Mouse (Mus musculus) hindbrain, embryonic 11.5 days (tissue): Measurements from ENCODE around the gene Ncoa7. TPM values are rescaled to one million over a fixed set of nuclear protein-coding genes. Genes with fewer than 3 reads are reported as not detected.

Source experiments
- ATAC-seq: fragments of 200-750 bp; cut with Nextera tagmentation; 2 replicates; pipeline ENCODE4 v1.8.0; 2017; ENCODE audit warnings: mild to moderate bottlenecking, moderate TSS enrichment, moderate library complexity; ENCODE audit not compliant: low FRiP score
- DNase-seq: peaks from one replicate; pipeline ENCODE4 v3.0.0-alpha.2; 2015; ENCODE audit warnings: low spot score
- H3K27ac ChIP-seq: fragments of 300-500 bp; sonication (generic); 2 replicates; pipeline ENCODE4 v1.5.1; 2014; ENCODE audit warnings: mild to moderate bottlenecking, low read depth, low read length
- H3K27me3 ChIP-seq: fragments of 300-500 bp; sonication (generic); 2 replicates; pipeline ENCODE4 v1.6.1; 2014; ENCODE audit warnings: mild to moderate bottlenecking, low read length, moderate library complexity, mixed read lengths; ENCODE audit not compliant: control insufficient read depth, insufficient read depth
- H3K36me3 ChIP-seq: fragments of 300-500 bp; sonication (generic); 2 replicates; pipeline ENCODE4 v1.6.1; 2014; ENCODE audit warnings: mild to moderate bottlenecking, low read length, moderate library complexity, mixed read lengths; ENCODE audit not compliant: control insufficient read depth, insufficient read depth
- H3K4me1 ChIP-seq: fragments of 300-500 bp; sonication (generic); replicated peaks from 2 replicates; pipeline ENCODE4 v1.6.1; 2014; ENCODE audit warnings: low read length, mixed read lengths; ENCODE audit not compliant: control insufficient read depth, insufficient read depth
- H3K4me2 ChIP-seq: fragments of 300-500 bp; sonication (generic); replicated peaks from 2 replicates; pipeline ENCODE4 v1.6.1; 2014; ENCODE audit warnings: mild to moderate bottlenecking, low read depth, low read length
- H3K4me3 ChIP-seq: fragments of 300-500 bp; sonication (generic); 2 replicates; pipeline ENCODE4 v1.5.1; 2014; ENCODE audit warnings: low read depth, low read length
- H3K9ac ChIP-seq: fragments of 300-500 bp; sonication (generic); 2 replicates; pipeline ENCODE4 v1.6.1; 2014; ENCODE audit warnings: low read depth, low read length
- H3K9me3 ChIP-seq: fragments of 300-500 bp; sonication (generic); 2 replicates; pipeline ENCODE4 v1.6.1; 2016; ENCODE audit warnings: low read length; ENCODE audit not compliant: control insufficient read depth
- WGBS: fragments of 180-500 bp; shearing (Covaris S2); extraction: QIAGEN DNeasy Blood & Tissue Kit; methylation state at CpG from one replicate; pipeline ENCODE4 v1.1.7; 2014; 5-methylcytosine and 5-hydroxymethylcytosine counted together
- polyA plus RNA-seq: library from polyadenylated mRNA; unstranded; fragments of >200 nt; fragmentation: Nextera tagmentation; extraction: Ambion mirVana; gene quantifications from 2 replicates; pipeline ENCODE4 v1.2.1, GENCODE M21; 2014

Gene Ncoa7
- polyA plus RNA-seq, 1 experiment from 2014 or later = 9.3 TPM

DNA sequence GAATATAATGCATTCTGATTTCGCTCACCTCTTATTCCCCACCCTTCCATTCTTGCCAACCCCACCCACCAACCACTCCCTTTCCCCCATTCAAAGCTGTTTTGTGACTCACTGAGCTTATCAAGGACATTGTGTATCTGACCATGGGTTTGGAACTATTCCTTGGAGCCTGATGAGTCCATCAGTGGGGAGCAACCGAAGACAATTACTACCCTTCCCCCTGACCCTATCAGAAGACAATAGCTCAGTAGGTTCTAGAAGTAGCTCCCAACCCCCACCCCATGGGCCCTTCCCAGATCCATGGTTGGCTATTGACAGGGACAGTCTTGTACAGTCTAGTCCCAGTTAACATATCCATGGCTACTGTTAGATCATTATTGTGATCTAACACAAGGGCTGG is 65.8 kb downstream of the Ncoa7 start:
- Histone ChIP-seq H3K9ac (no peak overlapping the region), H3K36me3 (no peaks in the 10 kb centered on the region), H3K4me3 (no peak overlapping the region), H3K27ac (no peak overlapping the region), H3K27me3 (no peaks in the 10 kb centered on the region), H3K4me1 (no peaks in the 10 kb centered on the region), H3K4me2 (no peak overlapping the region), H3K9me3 (no peaks in the 10 kb centered on the region)
- 89% methylated on average over 2 of the region's 2 CpGs for WGBS
- no peak for ATAC-seq
- no peak for DNase-seq

- no peaks in the 10 kb centered on the region for H3K27me3 ChIP-seq
- no peak overlapping the region for H3K4me3 ChIP-seq
- H3K36me3 ChIP-seq = no peaks in the 10 kb centered on the region
- no peak overlapping the region for H3K4me2 ChIP-seq
- no peak for ATAC-seq
- H3K9ac ChIP-seq = no peak overlapping the region
- no peak for DNase-seq
- no peaks in the 10 kb centered on the region for H3K4me1 ChIP-seq
- H3K27ac ChIP-seq = no peak overlapping the region
- 50% methylated on average over 2 of the region's 2 CpGs for WGBS
- no peaks in the 10 kb centered on the region for H3K9me3 ChIP-seq
Measured at GRCm38 (mm10) chr10:30733148-30733785, 69.9 kb downstream of the Ncoa7 start.

GRCm38 (mm10) chr10:30731321-30731914 is 71.7 kb downstream of the Ncoa7 start:
- Histone ChIP-seq H3K4me2 (no peak overlapping the region), H3K4me3 (no peak overlapping the region), H3K9ac (no peak overlapping the region), H3K4me1 (no peaks in the 10 kb centered on the region), H3K36me3 (no peaks in the 10 kb centered on the region), H3K9me3 (no peaks in the 10 kb centered on the region), H3K27ac (no peak overlapping the region), H3K27me3 (no peaks in the 10 kb centered on the region)
- no peak for ATAC-seq
- no peak for DNase-seq
- WGBS = 93% methylated on average over 3 of the region's 3 CpGs

- no peak overlapping the region for H3K27ac ChIP-seq
- no peak overlapping the region for H3K9ac ChIP-seq
- ATAC-seq (no peak), DNase-seq (no peak)
- H3K4me3 ChIP-seq = no peak overlapping the region
- no peaks in the 10 kb centered on the region for H3K9me3 ChIP-seq
- no peaks in the 10 kb centered on the region for H3K4me1 ChIP-seq
- no peaks in the 10 kb centered on the region for H3K27me3 ChIP-seq
- no peaks in the 10 kb centered on the region for H3K36me3 ChIP-seq
- no peak overlapping the region for H3K4me2 ChIP-seq
- 75% methylated on average over 1 of the region's 1 CpGs for WGBS
Measured at GRCm38 (mm10) chr10:30730791-30731190, 72.3 kb downstream of the Ncoa7 start.

GRCm38 (mm10) chr10:30729157-30730096 is 73.7 kb downstream of the Ncoa7 start:
- no peaks in the 10 kb centered on the region for H3K36me3 ChIP-seq
- no peak overlapping the region for H3K4me2 ChIP-seq
- no peak overlapping the region for H3K27ac ChIP-seq
- H3K9ac ChIP-seq = no peak overlapping the region
- no peaks in the 10 kb centered on the region for H3K4me1 ChIP-seq
- H3K4me3 ChIP-seq = no peak overlapping the region
- WGBS = 87% methylated on average over 5 of the region's 5 CpGs
- H3K9me3 ChIP-seq = no peaks in the 10 kb centered on the region
- H3K27me3 ChIP-seq = no peaks in the 10 kb centered on the region
- no peak for DNase-seq
- 0 out of 2 replicates have a peak, but pooled peaks have one; percentile 30 for ATAC-seq

GRCm38 (mm10) chr10:30723014-30723413 is 80.1 kb downstream of the Ncoa7 start:
- H3K36me3 ChIP-seq = no peaks in the 10 kb centered on the region
- ATAC-seq = no peak
- no peaks in the 10 kb centered on the region for H3K4me1 ChIP-seq
- H3K9ac ChIP-seq = no peak overlapping the region
- no peaks in the 10 kb centered on the region for H3K9me3 ChIP-seq
- 92% methylated on average over 1 of the region's 1 CpGs for WGBS
- DNase-seq = no peak
- H3K27ac ChIP-seq = no peak overlapping the region
- H3K4me2 ChIP-seq = no peak overlapping the region
- no peak overlapping the region for H3K4me3 ChIP-seq
- H3K27me3 ChIP-seq = no peaks in the 10 kb centered on the region

DNA sequence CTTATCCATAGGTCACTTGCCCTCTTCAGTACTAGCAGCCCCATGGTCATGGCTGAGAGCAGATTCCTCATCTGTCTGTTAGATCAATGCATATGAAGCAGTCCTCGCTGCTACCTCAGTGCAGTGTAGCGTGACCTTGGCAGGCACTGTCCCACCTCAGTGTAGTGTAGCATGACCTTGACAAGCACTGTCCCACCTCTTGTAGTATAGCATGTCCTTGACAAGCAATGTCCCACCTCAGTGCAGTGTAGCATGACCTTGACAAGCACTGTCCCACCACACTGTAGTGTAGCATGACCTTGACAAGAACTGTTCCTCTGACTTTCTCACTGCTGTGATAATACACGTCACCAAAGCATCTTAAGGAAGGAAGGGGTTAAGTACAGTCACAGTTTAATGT is 82.6 kb downstream of the Ncoa7 start:
- ATAC-seq (0 out of 2 replicates have a peak, but pooled peaks have one; percentile 29), DNase-seq (no peak)
- H3K27me3 ChIP-seq = no peaks in the 10 kb centered on the region
- H3K4me1 ChIP-seq = no peaks in the 10 kb centered on the region
- H3K4me2 ChIP-seq = no peak overlapping the region
- 93% methylated on average over 3 of the region's 3 CpGs for WGBS
- no peak overlapping the region for H3K9ac ChIP-seq
- no peaks in the 10 kb centered on the region for H3K9me3 ChIP-seq
- no peaks in the 10 kb centered on the region for H3K36me3 ChIP-seq
- H3K27ac ChIP-seq = no peak overlapping the region
- H3K4me3 ChIP-seq = no peak overlapping the region

- Histone ChIP-seq H3K27me3 (no peaks in the 10 kb centered on the region), H3K27ac (no peak overlapping the region), H3K9me3 (no peaks in the 10 kb centered on the region), H3K4me2 (no peak overlapping the region), H3K36me3 (no peaks in the 10 kb centered on the region), H3K4me3 (no peak overlapping the region), H3K4me1 (no peaks in the 10 kb centered on the region), H3K9ac (no peak overlapping the region)
- no peak for DNase-seq
- no peak for ATAC-seq
- WGBS = 94% methylated on average over 1 of the region's 1 CpGs
Measured at GRCm38 (mm10) chr10:30719947-30720346, 83.2 kb downstream of the Ncoa7 start.
